Mouse (Mus musculus) limb, embryonic 10.5 days (tissue): ENCODE results near the gene Irak2. TPM values are rescaled to one million over a fixed set of nuclear protein-coding genes. Genes with fewer than 3 reads are reported as not detected.
"Not testable (repeated sequence)": the region's sequence is repeated elsewhere in the genome, so short reads cannot be mapped to it uniquely, and the experiment has no call there.

Source experiments
- DNase-seq: peaks from one replicate; pipeline ENCODE4 v3.0.0-alpha.2; 2017; ENCODE audit warnings: low spot score
- H3K27ac ChIP-seq: fragments of 300-500 bp; sonication (generic); 2 replicates; pipeline ENCODE4 v1.5.1; 2016; ENCODE audit warnings: mild to moderate bottlenecking
- H3K27me3 ChIP-seq: fragments of 300-500 bp; sonication (generic); 2 replicates; pipeline ENCODE4 v1.6.1; 2016; ENCODE audit warnings: low read depth, mild to moderate bottlenecking; ENCODE audit not compliant: poor library complexity, severe bottlenecking
- H3K36me3 ChIP-seq: fragments of 300-500 bp; sonication (generic); 2 replicates; pipeline ENCODE4 v1.6.1; 2016; ENCODE audit warnings: mild to moderate bottlenecking, moderate library complexity
- H3K4me1 ChIP-seq: fragments of 300-500 bp; sonication (generic); 2 replicates; pipeline ENCODE4 v1.6.1; 2016
- H3K4me3 ChIP-seq: fragments of 300-500 bp; sonication (generic); 2 replicates; pipeline ENCODE4 v1.5.1; 2016; ENCODE audit warnings: mild to moderate bottlenecking, moderate library complexity
- H3K9me3 ChIP-seq: fragments of 300-500 bp; sonication (generic); replicated peaks from 2 replicates; pipeline ENCODE4 v1.6.1; 2016; ENCODE audit warnings: mild to moderate bottlenecking
- WGBS: fragments of 180-500 bp; shearing (Covaris S2); methylation state at CpG from one replicate; pipeline ENCODE4 v1.1.7; 2016; 5-methylcytosine and 5-hydroxymethylcytosine counted together
- polyA plus RNA-seq: library from polyadenylated mRNA; unstranded; fragments of >200 nt; fragmentation: Nextera tagmentation; extraction: Ambion mirVana; gene quantifications from 2 replicates; pipeline ENCODE4 v1.2.1, GENCODE M21; 2016

Gene Irak2
- polyA plus RNA-seq, 1 experiment from 2014 or later: 4.5 TPM

DNA sequence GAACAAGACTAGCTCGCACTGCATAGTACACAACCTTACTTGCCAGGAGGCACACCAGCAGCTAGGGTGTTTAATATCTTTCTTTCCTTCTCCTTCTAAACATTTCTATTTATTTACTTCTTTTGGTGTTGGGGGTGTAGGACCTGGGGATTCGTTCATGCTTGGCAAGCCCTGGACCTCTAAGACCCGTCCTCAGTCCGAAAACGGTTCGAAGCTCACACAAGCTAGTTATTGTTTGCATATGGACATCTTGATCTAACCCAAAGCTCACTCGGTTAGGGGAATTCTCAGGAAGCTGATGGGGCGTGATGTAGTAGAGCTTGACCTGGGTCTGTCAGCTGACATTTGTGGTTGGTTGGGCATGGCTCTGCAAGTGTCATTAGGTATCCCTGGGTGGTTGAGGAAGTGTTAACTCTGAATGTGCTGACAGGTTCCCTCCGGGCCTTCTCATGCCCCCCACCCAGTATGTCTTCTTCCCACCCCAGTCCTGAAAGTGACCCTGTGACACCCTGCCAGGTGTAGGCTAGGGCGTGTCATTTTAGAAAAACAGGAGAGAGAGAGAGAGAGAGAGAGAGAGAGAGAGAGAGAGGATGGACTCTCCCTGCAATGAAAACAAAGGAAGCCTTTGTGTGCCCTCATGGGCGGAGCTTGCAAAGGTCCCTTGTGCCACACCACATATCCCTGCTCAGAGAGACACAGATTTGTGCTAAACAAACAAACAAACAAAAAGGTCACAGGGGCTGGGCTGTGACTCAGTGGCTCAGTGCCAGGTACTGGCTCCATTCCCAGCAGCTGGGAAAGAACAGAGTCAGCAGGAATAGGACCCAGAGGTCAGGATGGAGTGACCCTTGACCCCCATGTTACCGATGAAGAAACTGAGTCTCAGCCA is 23.3 kb downstream of the Irak2 start:
- Histone ChIP-seq H3K27ac (peak overlapping the region; percentile 31; the same call in 1 of the 2 replicates), H3K4me1 (peaks cover 33% of the 10 kb centered on the region), H3K9me3 (no peaks in the 10 kb centered on the region), H3K36me3 (no peaks in the 10 kb centered on the region), H3K27me3 (no peaks in the 10 kb centered on the region), H3K4me3 (no peak overlapping the region)
- no peak for DNase-seq
- WGBS: 70% methylated on average over 12 of the region's 12 CpGs

DNA sequence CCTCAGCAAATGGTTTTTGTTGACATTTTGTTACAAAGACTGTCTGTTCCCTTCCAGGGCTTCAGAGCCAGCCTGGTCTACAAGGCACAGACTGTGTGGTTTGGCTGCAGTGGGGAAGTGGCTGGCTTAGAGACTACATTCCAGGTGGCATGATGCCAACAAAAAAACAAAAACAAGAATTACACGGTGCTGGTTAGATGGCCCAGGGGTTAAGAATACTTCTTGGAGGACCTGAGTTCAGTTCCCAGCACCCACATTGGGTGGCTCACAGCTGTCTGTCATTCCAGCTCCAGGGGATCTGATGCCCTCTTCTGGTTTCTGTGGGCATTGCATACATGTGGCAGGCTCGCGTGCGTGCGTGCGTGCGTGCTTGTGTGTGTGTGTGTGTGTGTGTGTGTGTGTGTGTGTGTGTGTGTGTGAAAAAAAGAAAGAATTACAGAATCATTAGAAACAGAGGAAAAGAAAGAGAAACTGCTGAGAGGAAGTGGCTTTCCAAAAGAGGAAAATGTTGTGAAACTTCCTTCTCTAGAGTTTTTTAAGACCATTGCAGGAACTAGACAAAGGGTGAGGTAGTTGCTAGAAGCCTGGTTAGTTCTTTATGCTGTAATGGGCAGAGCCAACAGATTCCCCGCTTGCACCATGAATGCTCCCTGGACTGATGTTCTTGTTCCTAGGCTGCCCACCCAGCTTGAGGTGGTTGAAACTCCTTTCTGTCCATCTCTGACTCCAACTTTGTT is 24.9 kb downstream of the Irak2 start:
- Histone ChIP-seq H3K4me3 (no peak overlapping the region), H3K27me3 (no peaks in the 10 kb centered on the region), H3K9me3 (no peaks in the 10 kb centered on the region), H3K4me1 (peaks cover 41% of the 10 kb centered on the region), H3K36me3 (no peaks in the 10 kb centered on the region), H3K27ac (no peak overlapping the region)
- DNase-seq: no peak
- 96% methylated on average over 8 of the region's 8 CpGs for WGBS

DNA sequence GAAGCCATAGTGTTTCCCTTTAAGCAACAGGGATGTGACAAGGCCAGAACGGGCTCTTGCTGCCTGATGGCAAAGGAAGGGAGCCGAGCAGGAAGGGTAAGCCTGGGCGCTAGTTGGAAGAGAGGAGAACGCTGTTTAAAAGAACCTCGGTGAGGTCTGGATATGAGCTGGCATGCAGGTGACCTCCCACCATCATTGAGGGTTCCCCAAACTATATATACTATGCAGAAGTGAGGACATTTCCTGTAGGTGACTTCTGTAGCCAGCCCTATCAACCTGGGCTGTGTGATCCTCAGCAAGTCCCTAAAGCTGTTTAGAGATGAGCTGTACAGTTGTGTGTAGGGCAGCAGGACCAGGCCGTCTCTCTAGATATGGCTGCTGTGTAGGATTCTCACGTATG is 26.0 kb downstream of the Irak2 start:
- whole genome bisulfite sequencing: 89% methylated on average over 7 of the region's 7 CpGs
- no peaks in the 10 kb centered on the region for H3K36me3 ChIP-seq
- H3K9me3 ChIP-seq: no peaks in the 10 kb centered on the region
- no peaks in the 10 kb centered on the region for H3K27me3 ChIP-seq
- no peak for DNase-seq
- H3K4me3 ChIP-seq: no peak overlapping the region
- peaks cover 52% of the 10 kb centered on the region for H3K4me1 ChIP-seq
- no peak overlapping the region for H3K27ac ChIP-seq

DNA sequence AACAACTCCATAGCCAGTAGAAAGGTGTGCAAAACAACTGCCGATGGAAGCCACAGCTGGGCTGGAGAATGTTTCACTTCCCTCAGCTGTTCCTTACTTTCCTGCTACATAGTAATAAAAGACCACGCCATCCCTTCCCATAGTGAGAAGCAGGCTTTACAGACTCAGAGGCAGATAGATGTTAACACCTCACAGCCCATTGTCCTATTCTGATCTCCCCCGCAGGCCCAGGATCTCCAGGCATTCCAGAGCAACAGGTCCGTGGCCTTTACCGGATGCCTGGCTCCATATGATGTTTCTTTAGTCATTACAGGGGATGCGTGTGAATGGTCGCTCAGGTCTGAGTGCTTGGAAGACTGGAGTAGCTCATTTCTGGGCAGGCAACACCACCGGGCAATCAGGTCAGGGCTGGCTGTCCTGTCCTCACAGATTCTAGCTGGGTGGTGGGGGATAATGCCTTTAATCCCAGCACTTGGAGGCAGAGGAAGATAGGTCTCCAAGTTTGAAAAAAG is 29.4 kb downstream of the Irak2 start:
- peaks cover 40% of the 10 kb centered on the region for H3K4me1 ChIP-seq
- no peaks in the 10 kb centered on the region for H3K27me3 ChIP-seq
- no peaks in the 10 kb centered on the region for H3K9me3 ChIP-seq
- no peak for DNase-seq
- H3K36me3 ChIP-seq: no peaks in the 10 kb centered on the region
- H3K4me3 ChIP-seq: no peak overlapping the region
- 69% methylated on average over 8 of the region's 8 CpGs for WGBS
- H3K27ac ChIP-seq: peak overlapping the region; percentile 61; the same call in 1 of the 2 replicates

DNA sequence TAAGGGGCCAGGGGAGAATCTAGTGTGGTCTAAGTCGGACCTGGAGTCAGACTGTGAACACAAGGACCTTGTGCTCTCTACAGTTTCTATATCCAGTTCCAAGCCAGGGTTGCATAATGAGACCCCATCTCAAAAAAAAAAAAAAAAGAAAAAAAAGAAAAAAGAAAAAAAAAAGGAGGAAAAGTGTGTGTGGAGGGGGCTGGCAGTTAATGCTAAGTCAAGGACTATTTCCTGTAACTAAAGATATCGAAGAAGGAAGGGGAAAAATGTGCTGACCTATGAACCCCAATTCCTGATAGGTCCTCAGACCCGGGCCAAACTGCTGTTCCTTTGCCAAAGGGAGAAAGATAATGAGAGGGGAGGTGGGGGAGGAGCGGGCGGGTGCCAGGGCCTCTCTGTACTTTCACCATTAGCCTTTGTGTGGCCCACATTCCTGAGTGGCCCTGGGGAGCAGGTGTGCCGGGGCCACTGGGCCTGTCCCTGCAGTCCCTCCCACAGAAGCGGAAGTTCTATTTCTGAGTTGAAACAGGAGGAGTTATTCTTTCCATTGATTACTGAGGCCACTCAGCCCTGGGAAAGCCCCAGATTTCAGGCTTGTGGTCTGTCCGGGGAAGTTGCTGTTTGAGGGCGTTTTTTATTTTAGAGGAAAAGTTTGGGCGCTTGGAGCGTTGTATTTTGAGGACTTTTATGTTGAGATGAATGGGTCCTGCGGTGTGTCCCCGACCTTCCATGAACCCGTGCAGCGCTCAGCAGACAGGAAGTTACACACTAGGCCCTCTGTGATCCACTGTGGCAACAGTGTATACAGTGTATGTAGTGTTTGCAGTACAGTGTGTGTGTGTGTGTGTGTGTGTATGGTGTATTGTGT is 30.3 kb downstream of the Irak2 start:
- peak overlapping the region; percentile 64 for H3K27ac ChIP-seq
- no peaks in the 10 kb centered on the region for H3K36me3 ChIP-seq
- peak; percentile 51 for DNase-seq
- no peaks in the 10 kb centered on the region for H3K27me3 ChIP-seq
- H3K4me1 ChIP-seq: peaks cover 40% of the 10 kb centered on the region
- H3K9me3 ChIP-seq: no peaks in the 10 kb centered on the region
- 60% methylated on average over 15 of the region's 15 CpGs for WGBS
- no peak overlapping the region for H3K4me3 ChIP-seq

DNA sequence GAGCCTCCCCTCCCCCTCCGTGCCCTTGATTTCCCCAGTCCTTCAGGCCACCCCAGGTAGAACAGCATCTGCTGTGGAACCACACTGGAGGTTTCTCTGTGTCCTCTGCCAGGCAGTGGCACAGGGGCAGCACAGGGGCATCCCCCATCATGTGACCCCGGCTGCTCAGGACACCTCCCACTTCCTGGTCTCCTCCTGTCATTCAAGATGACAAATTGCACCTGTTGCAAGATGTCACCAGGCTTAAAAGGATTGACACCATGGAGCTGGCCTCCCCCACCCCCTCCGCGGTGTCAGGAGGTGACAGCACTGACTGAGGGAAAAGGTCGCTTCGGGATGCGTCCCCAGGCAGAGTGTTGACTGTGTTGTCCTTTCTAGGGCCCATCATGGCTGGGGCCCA is 31.6 kb downstream of the Irak2 start:
- Histone ChIP-seq H3K27me3 (no peaks in the 10 kb centered on the region), H3K27ac (0 out of 2 replicates have a peak overlapping the region, but pooled peaks have one; percentile 3), H3K4me1 (peaks cover 40% of the 10 kb centered on the region), H3K4me3 (no peak overlapping the region), H3K36me3 (no peaks in the 10 kb centered on the region), H3K9me3 (no peaks in the 10 kb centered on the region)
- DNase-seq: no peak
- WGBS: 48% methylated on average over 7 of the region's 7 CpGs

DNA sequence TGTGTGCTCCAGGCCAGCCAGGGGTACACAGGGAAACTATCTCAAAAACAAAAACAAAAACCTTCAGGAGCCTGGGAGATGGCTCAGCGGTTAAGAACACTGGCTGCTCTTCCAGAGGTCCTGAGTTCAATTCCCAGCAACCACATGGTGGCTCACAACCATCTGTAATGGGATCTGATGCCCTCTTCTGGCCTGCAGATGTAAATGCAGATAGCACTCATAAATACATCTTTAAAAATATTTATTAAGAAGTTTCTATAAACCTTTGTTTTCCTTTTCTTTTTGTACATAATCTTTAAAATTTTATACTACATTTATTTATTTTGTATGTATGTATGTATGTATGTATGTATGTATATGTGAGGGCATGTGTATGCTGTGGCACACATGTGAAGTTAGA is 33.8 kb downstream of the Irak2 start:
- H3K27me3 ChIP-seq, H3K27ac ChIP-seq, H3K36me3 ChIP-seq, DNase-seq, H3K9me3 ChIP-seq, H3K4me3 ChIP-seq: not testable (repeated sequence)
- H3K4me1 ChIP-seq: peaks cover 30% of the 10 kb centered on the region
- WGBS: 92% methylated on average over 1 of the region's 1 CpGs

DNA sequence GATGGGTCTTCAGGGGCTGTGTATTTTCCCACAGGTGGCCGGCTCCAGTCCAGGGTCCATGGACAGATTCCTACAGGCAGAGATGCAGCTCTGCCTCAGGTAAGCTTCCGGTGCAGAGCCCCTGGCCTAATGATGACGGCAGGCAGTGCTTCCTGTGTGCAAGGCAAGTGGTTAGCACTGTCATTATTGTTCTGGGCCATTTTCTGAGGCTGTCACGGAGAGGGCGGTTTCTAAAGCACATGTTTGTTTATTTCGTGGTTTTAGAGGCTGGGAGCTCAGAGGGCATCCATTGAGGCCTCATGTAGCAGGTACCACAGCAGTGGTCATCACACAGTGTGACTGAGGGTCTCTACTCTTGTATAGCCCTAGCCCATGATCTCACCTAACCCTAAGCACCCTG is 34.7 kb downstream of the Irak2 start:
- 84% methylated on average over 6 of the region's 6 CpGs for WGBS

DNA sequence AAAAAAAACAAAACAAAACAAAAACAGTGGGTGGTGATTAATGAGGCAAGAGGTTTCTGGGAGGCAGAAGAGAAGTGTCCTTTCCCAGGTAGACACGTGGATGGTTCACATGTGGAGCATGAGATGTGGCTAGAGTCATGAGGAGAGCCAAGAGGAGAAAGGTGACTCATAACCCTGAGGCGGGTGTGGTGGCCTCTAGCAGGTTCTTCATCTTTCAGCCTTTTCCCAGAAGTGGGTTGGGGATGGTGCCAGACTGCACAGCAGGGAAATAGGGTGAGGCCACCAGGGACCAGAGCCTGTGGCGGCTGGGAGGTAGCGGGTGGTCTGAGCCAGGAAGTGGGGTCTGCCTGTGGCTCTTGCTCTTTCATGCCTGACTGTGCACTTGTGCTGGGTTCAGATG is 37.0 kb downstream of the Irak2 start:
- no peak for DNase-seq
- Histone ChIP-seq H3K27me3 (no peaks in the 10 kb centered on the region), H3K4me1 (peaks cover 6% of the 10 kb centered on the region; the same call in 1 of the 2 replicates), H3K9me3 (no peaks in the 10 kb centered on the region), H3K27ac (no peak overlapping the region), H3K36me3 (no peaks in the 10 kb centered on the region), H3K4me3 (no peak overlapping the region)
- 76% methylated on average over 4 of the region's 4 CpGs for WGBS

More for the DNA sequence above, 34.7 kb downstream of the Irak2 start:
- Histone ChIP-seq H3K4me1 (peaks cover 25% of the 10 kb centered on the region), H3K4me3 (no peak overlapping the region), H3K9me3 (no peaks in the 10 kb centered on the region), H3K27ac (no peak overlapping the region), H3K36me3 (no peaks in the 10 kb centered on the region), H3K27me3 (no peaks in the 10 kb centered on the region)
- DNase-seq: no peak

DNA sequence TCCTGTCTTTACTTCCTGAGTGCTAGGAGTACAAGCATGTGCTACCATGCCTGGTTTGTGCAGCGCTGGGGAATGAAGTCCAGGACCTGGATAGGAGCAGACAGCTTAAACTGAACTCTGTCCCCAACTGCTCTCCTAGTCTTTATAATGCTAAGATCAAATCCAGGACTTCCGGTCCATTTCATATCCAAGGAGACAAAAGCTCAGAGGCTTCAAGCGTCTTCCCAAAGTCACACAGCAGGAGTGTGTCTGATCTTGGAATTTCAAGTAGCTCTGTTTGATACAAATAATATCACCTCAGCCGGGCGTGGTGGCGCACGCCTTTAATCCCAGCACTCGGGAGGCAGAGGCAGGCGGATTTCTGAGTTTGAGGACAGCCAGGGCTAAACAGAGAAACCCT is 37.7 kb downstream of the Irak2 start:
- Histone ChIP-seq H3K36me3 (no peaks in the 10 kb centered on the region), H3K27ac (no peak overlapping the region), H3K9me3 (no peaks in the 10 kb centered on the region), H3K4me1 (peaks cover 6% of the 10 kb centered on the region; the same call in 1 of the 2 replicates), H3K27me3 (no peaks in the 10 kb centered on the region), H3K4me3 (no peak overlapping the region)
- WGBS: 92% methylated on average over 9 of the region's 9 CpGs
- no peak for DNase-seq

DNA sequence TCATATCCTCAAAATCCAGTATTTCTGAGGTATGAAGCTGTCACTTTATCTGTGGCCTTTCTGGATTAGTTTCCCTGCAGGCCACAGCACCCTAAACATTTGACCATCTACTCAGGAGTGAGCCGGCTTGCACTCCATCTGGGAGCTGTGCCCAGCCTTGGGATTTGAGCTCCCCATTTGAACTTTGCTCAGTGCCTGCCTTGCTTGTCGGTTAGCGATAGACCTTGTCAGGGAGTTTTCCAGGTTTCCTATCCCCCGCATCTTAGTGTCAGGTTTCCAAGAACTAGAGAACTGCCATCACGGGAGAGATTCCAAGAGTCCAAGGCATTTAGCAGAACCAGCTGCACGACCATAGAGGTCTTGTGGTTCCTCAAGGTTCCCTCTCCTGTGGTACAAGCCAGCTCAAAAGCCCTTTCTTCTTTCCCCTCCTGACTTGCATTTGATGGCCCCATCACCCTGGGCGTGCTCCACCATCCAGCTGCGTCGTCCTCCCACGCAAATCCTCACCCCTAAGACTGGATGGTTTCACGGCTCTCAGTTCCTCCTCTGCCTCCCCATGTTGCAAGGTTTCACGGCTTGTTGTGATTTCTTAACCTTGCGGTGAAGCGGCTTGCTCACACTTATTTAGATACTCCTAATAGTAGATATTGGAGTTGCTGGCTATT is 38.9 kb downstream of the Irak2 start:
- Histone ChIP-seq H3K4me3 (no peak overlapping the region), H3K36me3 (no peaks in the 10 kb centered on the region), H3K9me3 (no peaks in the 10 kb centered on the region), H3K4me1 (peaks cover 6% of the 10 kb centered on the region; the same call in 1 of the 2 replicates), H3K27ac (0 out of 2 replicates have a peak overlapping the region, but pooled peaks have one; percentile 12), H3K27me3 (no peaks in the 10 kb centered on the region)
- DNase-seq: no peak
- 69% methylated on average over 14 of the region's 14 CpGs for WGBS
